8 mouse cellular contexts compared by ENCODE assay signal in genomic region chr15:8663348-8664099, GRCm38 (mm10). TPM values are rescaled to one million over a fixed set of nuclear protein-coding genes. Genes with fewer than 3 reads are reported as not detected.
DNase-seq lines count a peak whose midpoint lies in the region; ATAC-seq and TF ChIP-seq lines count a peak whose summit lies in the region.

No protein-coding gene starts in this region.

- no peak overlapping the region for H3K4me2 ChIP-seq in kidney, embryonic 16.5 days (replicated peaks; ENCODE audit: low read depth, low read length)
- H3K4me2 ChIP-seq in hindbrain, embryonic 13.5 days, result peak overlapping the region; percentile 39
- H3K4me2 ChIP-seq in lung, embryonic 14.5 days, result 0 out of 2 replicates have a peak overlapping the region, but pooled peaks have one; percentile 12

- WGBS in kidney, embryonic 16.5 days, result 57% methylated on average over 17 of the region's 17 CpGs
- WGBS in cerebellum, adult 2 months, result 13% methylated on average over 17 of the region's 17 CpGs
- WGBS in hindbrain, embryonic 13.5 days, result 58% methylated on average over 17 of the region's 17 CpGs
- 57% methylated on average over 17 of the region's 17 CpGs for WGBS in lung, embryonic 14.5 days

- H3K9ac ChIP-seq in kidney, embryonic 16.5 days (replicated peaks; ENCODE audit: low read length), result no peak overlapping the region
- no peak overlapping the region for H3K9ac ChIP-seq in hindbrain, embryonic 13.5 days
- no peak overlapping the region for H3K9ac ChIP-seq in lung, embryonic 14.5 days

- DNase-seq in kidney, postnatal 25 days, result peak; percentile 9 to 43
- DNase-seq in cerebellum, adult 2 months, result peak; percentile 20 to 38
- DNase-seq in gastrocnemius, adult 8-10 months (ENCODE audit: low spot score in 2 of 2), result peak; percentile 22 to 57
- peak; percentile 88 for DNase-seq in lung, embryonic 14.5 days
- peak; percentile 44 for DNase-seq in right cerebral cortex, postnatal 14 days
- no peak for DNase-seq in spleen, postnatal 14 days (ENCODE audit: low spot score in 2 of 2)

- peaks cover 21% of the 10 kb centered on the region for H3K4me1 ChIP-seq in kidney, embryonic 16.5 days (ENCODE audit: insufficient read depth, low read length)
- peaks cover 2% of the 10 kb centered on the region; the same call in 1 of the 2 replicates for H3K4me1 ChIP-seq in cerebellum, adult 2 months (ENCODE audit: control insufficient read depth, insufficient read depth, low read length)
- peaks cover 43% of the 10 kb centered on the region for H3K4me1 ChIP-seq in hindbrain, embryonic 13.5 days (replicated peaks)
- peaks cover 19% of the 10 kb centered on the region for H3K4me1 ChIP-seq in lung, embryonic 14.5 days (ENCODE audit: insufficient read depth)

- no peaks in the 10 kb centered on the region for H3K9me3 ChIP-seq in kidney, embryonic 16.5 days (ENCODE audit: low read length)
- H3K9me3 ChIP-seq in hindbrain, embryonic 13.5 days, result no peaks in the 10 kb centered on the region
- no peaks in the 10 kb centered on the region for H3K9me3 ChIP-seq in lung, embryonic 14.5 days (ENCODE audit: low read depth, low read length)

- no peak for TF ChIP-seq CTCF in cerebellum, adult 2 months (IDR thresholded peaks at IDR 0.05; ENCODE audit: borderline replicate concordance, insufficient read depth, low read depth, low read length)
- TF ChIP-seq CTCF in lung, embryonic 14.5 days (IDR thresholded peaks at IDR 0.05; ENCODE audit: low read depth), result peak; percentile 32; the same call in 1 of the 2 replicates

- TF ChIP-seq POLR2A in cerebellum, adult 2 months (IDR thresholded peaks at IDR 0.05; ENCODE audit: borderline replicate concordance, insufficient read depth, low read length), result no peak

- no peak for ATAC-seq in kidney, embryonic 16.5 days (ENCODE audit: low FRiP score, low TSS enrichment)
- 0 out of 2 replicates have a peak, but pooled peaks have one; percentile 26 for ATAC-seq in hindbrain, embryonic 13.5 days (ENCODE audit: low FRiP score)
- peak; percentile 60 for ATAC-seq in lung, embryonic 14.5 days (ENCODE audit: insufficient read depth)

- no peak overlapping the region for H3K27ac ChIP-seq in kidney, embryonic 16.5 days (ENCODE audit: low read length)
- no peak overlapping the region for H3K27ac ChIP-seq in cerebellum, adult 2 months (ENCODE audit: insufficient read depth, low read length)
- peak overlapping the region; percentile 73 for H3K27ac ChIP-seq in hindbrain, embryonic 13.5 days
- peak overlapping the region; percentile 58 for H3K27ac ChIP-seq in lung, embryonic 14.5 days (ENCODE audit: low read depth)

- no peaks in the 10 kb centered on the region for H3K36me3 ChIP-seq in kidney, embryonic 16.5 days (ENCODE audit: insufficient read depth, low read length)
- H3K36me3 ChIP-seq in hindbrain, embryonic 13.5 days, result no peaks in the 10 kb centered on the region
- H3K36me3 ChIP-seq in lung, embryonic 14.5 days (ENCODE audit: insufficient read depth), result no peaks in the 10 kb centered on the region

- H3K4me3 ChIP-seq in kidney, embryonic 16.5 days (ENCODE audit: low read length), result no peak overlapping the region
- peak overlapping the region; percentile 0 for H3K4me3 ChIP-seq in cerebellum, adult 2 months (replicated peaks; ENCODE audit: insufficient read depth, low read depth, low read length)
- 0 out of 2 replicates have a peak overlapping the region, but pooled peaks have one; percentile 2 for H3K4me3 ChIP-seq in hindbrain, embryonic 13.5 days
- H3K4me3 ChIP-seq in lung, embryonic 14.5 days (ENCODE audit: low read depth, low read length), result no peak overlapping the region

- H3K27me3 ChIP-seq in kidney, embryonic 16.5 days (ENCODE audit: insufficient read depth, low read length), result no peaks in the 10 kb centered on the region
- H3K27me3 ChIP-seq in cerebellum, adult 2 months (ENCODE audit: control insufficient read depth, insufficient read depth, low read length), result no peaks in the 10 kb centered on the region; the same call in 1 of the 2 replicates
- H3K27me3 ChIP-seq in hindbrain, embryonic 13.5 days, result no peaks in the 10 kb centered on the region
- no peaks in the 10 kb centered on the region for H3K27me3 ChIP-seq in lung, embryonic 14.5 days (ENCODE audit: insufficient read depth, low read length)

RNA-seq across cellular contexts. Expression of gene Slc1a3, which starts 47.0 kb away (rescaled TPM):
- 14.6 and 18.0 TPM in 2 replicates for polyA plus RNA-seq in kidney, embryonic 16.5 days (2015; fragmentation: Nextera tagmentation; extraction: Ambion mirVana)
- polyA plus RNA-seq in cerebellum, adult 2 months (2012; rRNA removed), result 373 and 443 TPM in 2 replicates
- 1 to 10 TPM in 3 of 4 experiments, under 1 TPM in 1; 0.56 to 2.8 (median 1.3) TPM for total RNA-seq in gastrocnemius, adult 8-10 months (2022)
- 161 and 176 TPM in 2 replicates for polyA plus RNA-seq in hindbrain, embryonic 13.5 days (2015; fragmentation: Nextera tagmentation; extraction: Ambion mirVana)
- 24.5 and 26.1 TPM in 2 replicates for polyA plus RNA-seq in lung, embryonic 14.5 days (2014; fragmentation: Nextera tagmentation; extraction: Ambion mirVana)

Comparison
In these comparisons a context has a peak if more than half of its experiments do, and no peak if none do; other contexts are left out.
1. DNase-seq: peak in kidney, postnatal 25 days (2 of 2), cerebellum, adult 2 months (2 of 2), gastrocnemius, adult 8-10 months (2 of 2), lung, embryonic 14.5 days (single experiment) and right cerebral cortex, postnatal 14 days (single experiment); none in spleen, postnatal 14 days (0 of 2).
2. H3K27ac ChIP-seq: peak in hindbrain, embryonic 13.5 days (single experiment) and lung, embryonic 14.5 days (single experiment); none in kidney, embryonic 16.5 days (single experiment) and cerebellum, adult 2 months (single experiment).
3. H3K4me3 ChIP-seq: peak in cerebellum, adult 2 months (single experiment) and hindbrain, embryonic 13.5 days (single experiment); none in kidney, embryonic 16.5 days (single experiment) and lung, embryonic 14.5 days (single experiment).